Comparison of ENCODE assay signal across 27 mouse cellular contexts in genomic region chr12:92619120-92619519, GRCm38 (mm10).
DNase-seq lines count a peak whose midpoint lies in the region; ATAC-seq and TF ChIP-seq lines count a peak whose summit lies in the region.
"Had no signal": no experiment of that assay in that cellular context is flagged by ENCODE, and none has a peak within 500 bp of the region (broad histone marks: within the 10 kb centered on the region; RNA-seq: fewer than 3 reads in every experiment).

No protein-coding gene starts in this region.

- H3K4me1 ChIP-seq in midbrain, embryonic 11.5 days (ENCODE audit: control insufficient read depth, insufficient read depth, low read length): 0 out of 2 replicates have a peak, but pooled peaks cover 2% of the 10 kb centered on the region
- H3K4me1 ChIP-seq in midbrain, embryonic 13.5 days (replicated peaks): 0 out of 2 replicates have a peak, but pooled peaks cover 3% of the 10 kb centered on the region
- no peaks in the 10 kb centered on the region for H3K4me1 ChIP-seq in MEL (ENCODE audit: control insufficient read depth in 1 of 2, insufficient read depth in 2 of 2, low read length in 2 of 2)
- H3K4me1 ChIP-seq: embryonic facial prominence, embryonic 13.5 days; forebrain, embryonic 15.5 days; kidney, embryonic 15.5 days; limb, embryonic 10.5 days; limb, embryonic 15.5 days; liver, embryonic 13.5 days; midbrain, embryonic 15.5 days; neural tube, embryonic 15.5 days had no signal

- no peak for TF ChIP-seq RAD21 in MEL (IDR thresholded peaks at IDR 0.05; ENCODE audit: low read depth, low read length)

- H3K9me3 ChIP-seq in midbrain, embryonic 11.5 days (ENCODE audit: control insufficient read depth, low read length): no peaks in the 10 kb centered on the region
- no peaks in the 10 kb centered on the region for H3K9me3 ChIP-seq in midbrain, embryonic 13.5 days
- H3K9me3 ChIP-seq in MEL (replicated peaks; ENCODE audit: insufficient read depth, low read length): no peaks in the 10 kb centered on the region
- H3K9me3 ChIP-seq: embryonic facial prominence, embryonic 13.5 days; forebrain, embryonic 10.5 days; forebrain, embryonic 15.5 days; kidney, embryonic 15.5 days; limb, embryonic 10.5 days; limb, embryonic 15.5 days; liver, embryonic 13.5 days; midbrain, embryonic 15.5 days; neural tube, embryonic 15.5 days had no signal

- no peaks in the 10 kb centered on the region for H3K36me3 ChIP-seq in midbrain, embryonic 11.5 days (ENCODE audit: control insufficient read depth, insufficient read depth, low read length)
- H3K36me3 ChIP-seq in midbrain, embryonic 13.5 days: no peaks in the 10 kb centered on the region
- H3K36me3 ChIP-seq in MEL (ENCODE audit: control insufficient read depth in 1 of 2, insufficient read depth in 2 of 2, low read length in 2 of 2): no peaks in the 10 kb centered on the region
- H3K36me3 ChIP-seq: embryonic facial prominence, embryonic 13.5 days; forebrain, embryonic 10.5 days; forebrain, embryonic 15.5 days; hindbrain, embryonic 10.5 days; kidney, embryonic 15.5 days; limb, embryonic 10.5 days; limb, embryonic 15.5 days; liver, embryonic 13.5 days; midbrain, embryonic 15.5 days; neural tube, embryonic 15.5 days had no signal

- TF ChIP-seq EP300 in MEL (IDR thresholded peaks at IDR 0.05; ENCODE audit: low read depth in 1 of 2, low read length in 2 of 2): no peak

- no peak overlapping the region for H3K27ac ChIP-seq in midbrain, embryonic 11.5 days (ENCODE audit: low read depth, low read length)
- no peak overlapping the region for H3K27ac ChIP-seq in midbrain, embryonic 13.5 days
- H3K27ac ChIP-seq in MEL (ENCODE audit: control insufficient read depth, low read depth, low read length): no peak overlapping the region
- H3K27ac ChIP-seq: embryonic facial prominence, embryonic 13.5 days; forebrain, embryonic 10.5 days; forebrain, embryonic 15.5 days; gastrocnemius, adult 2 months; hindbrain, embryonic 10.5 days; kidney, embryonic 15.5 days; limb, embryonic 10.5 days; limb, embryonic 15.5 days; liver, embryonic 13.5 days; midbrain, embryonic 15.5 days; neural tube, embryonic 15.5 days had no signal

- TF ChIP-seq CTCF in MEL (IDR thresholded peaks at IDR 0.05 in 2 of 3, conservative IDR thresholded peaks at IDR 0.05 in 1 of 3; ENCODE audit: control insufficient read depth in 1 of 3, insufficient read depth in 1 of 3, low read depth in 2 of 3, low read length in 3 of 3, poor library complexity in 1 of 3, severe bottlenecking in 1 of 3): no peak

- no peaks in the 10 kb centered on the region for H3K27me3 ChIP-seq in midbrain, embryonic 11.5 days (ENCODE audit: control insufficient read depth, insufficient read depth, low read length)
- no peaks in the 10 kb centered on the region for H3K27me3 ChIP-seq in midbrain, embryonic 13.5 days
- H3K27me3 ChIP-seq in MEL (ENCODE audit: control insufficient read depth in 1 of 2, insufficient read depth in 2 of 2, low read length in 2 of 2): no peaks in the 10 kb centered on the region
- H3K27me3 ChIP-seq: embryonic facial prominence, embryonic 13.5 days; forebrain, embryonic 15.5 days; kidney, embryonic 15.5 days; limb, embryonic 15.5 days; liver, embryonic 13.5 days; midbrain, embryonic 15.5 days; neural tube, embryonic 15.5 days had no signal

- H3K4me3 ChIP-seq in midbrain, embryonic 11.5 days (ENCODE audit: low read depth, low read length): no peak overlapping the region
- H3K4me3 ChIP-seq in midbrain, embryonic 13.5 days (replicated peaks): no peak overlapping the region
- H3K4me3 ChIP-seq in MEL (ENCODE audit: control insufficient read depth in 1 of 2, insufficient read depth in 1 of 2, low read depth in 2 of 2, low read length in 2 of 2): no peak overlapping the region
- H3K4me3 ChIP-seq: embryonic facial prominence, embryonic 13.5 days; forebrain, embryonic 10.5 days; forebrain, embryonic 15.5 days; gastrocnemius, adult 2 months; hindbrain, embryonic 10.5 days; kidney, embryonic 15.5 days; limb, embryonic 10.5 days; limb, embryonic 15.5 days; liver, embryonic 13.5 days; midbrain, embryonic 15.5 days; neural tube, embryonic 15.5 days had no signal

- no peak overlapping the region for H3K9ac ChIP-seq in midbrain, embryonic 11.5 days (ENCODE audit: low read length)
- no peak overlapping the region for H3K9ac ChIP-seq in midbrain, embryonic 13.5 days (replicated peaks)
- no peak overlapping the region for H3K9ac ChIP-seq in MEL (ENCODE audit: control insufficient read depth, low read depth, low read length, poor library complexity, severe bottlenecking)
- H3K9ac ChIP-seq: embryonic facial prominence, embryonic 13.5 days; forebrain, embryonic 15.5 days; kidney, embryonic 15.5 days; limb, embryonic 15.5 days; liver, embryonic 13.5 days; midbrain, embryonic 15.5 days; neural tube, embryonic 15.5 days had no signal

- intact Hi-C loops in left cerebral cortex, postnatal 10 days (cut with DNase I): no loop called here

- DNase-seq in midbrain, embryonic 11.5 days (ENCODE audit: low spot score, missing footprints): peak; percentile 41
- peak; percentile 6 for DNase-seq in MEL (ENCODE audit: low read depth, low spot score)
- peak; percentile 3 for DNase-seq in lung, postnatal 25 days (ENCODE audit: low spot score)
- no peak for DNase-seq in left cerebral cortex, postnatal 10 days (ENCODE audit: extremely low spot score in 1 of 2, low spot score in 2 of 2)
- DNase-seq in layer of hippocampus, postnatal 14 days (ENCODE audit: low spot score in 2 of 2): no peak
- DNase-seq: adrenal gland, adult 8-10 months; cerebellum, adult 11 months; gastrocnemius, adult 2 months; gastrocnemius, postnatal 36 days; heart, adult 18-20 months; kidney, adult 18-20 months; kidney, postnatal 4 days; layer of hippocampus, postnatal 36 days; liver, embryonic 13.5 days; right cerebral cortex, postnatal 14 days had no signal

- no peak for TF ChIP-seq POLR2A in MEL (IDR thresholded peaks at IDR 0.05; ENCODE audit: control insufficient read depth in 1 of 2, insufficient read depth in 1 of 2, low read depth in 1 of 2, low read length in 2 of 2, poor library complexity in 1 of 2)

- H3K4me2 ChIP-seq in midbrain, embryonic 11.5 days: no peak overlapping the region
- no peak overlapping the region for H3K4me2 ChIP-seq in midbrain, embryonic 13.5 days (replicated peaks)
- H3K4me2 ChIP-seq: embryonic facial prominence, embryonic 13.5 days; forebrain, embryonic 15.5 days; heart, embryonic 11.5 days; kidney, embryonic 15.5 days; limb, embryonic 15.5 days; liver, embryonic 13.5 days; midbrain, embryonic 15.5 days; neural tube, embryonic 15.5 days had no signal

- no peaks in the 10 kb centered on the region for H3K79me2 ChIP-seq in MEL (ENCODE audit: control insufficient read depth, insufficient read depth, low read length, poor library complexity)

- no peak for ATAC-seq in midbrain, embryonic 11.5 days (ENCODE audit: low FRiP score)
- no peak for ATAC-seq in midbrain, embryonic 13.5 days
- ATAC-seq: hindbrain, embryonic 16.5 days; midbrain, embryonic 15.5 days had no signal

TF ChIP-seq in MEL, 35 proteins besides CTCF, POLR2A, EP300 and RAD21:
- TF ChIP-seq NRF1 (IDR thresholded peaks at IDR 0.05; ENCODE audit: insufficient read depth, low read depth, low read length, poor library complexity, severe bottlenecking) (no peak), JUND (IDR thresholded peaks at IDR 0.05; ENCODE audit: low read depth, low read length) (no peak), TAL1 (IDR thresholded peaks at IDR 0.05; ENCODE audit: low read length) (no peak), POLR2AphosphoS5 (IDR thresholded peaks at IDR 0.05; ENCODE audit: borderline replicate concordance, low read depth, low read length) (no peak), BHLHE40 (IDR thresholded peaks at IDR 0.05; ENCODE audit: borderline replicate concordance, low read depth, low read length) (no peak), GATA1 (IDR thresholded peaks at IDR 0.05; ENCODE audit: low read depth, low read length) (no peak), GABPA (IDR thresholded peaks at IDR 0.05; ENCODE audit: low read depth, low read length) (no peak), MAX (IDR thresholded peaks at IDR 0.05; ENCODE audit: low read length) (no peak), ZC3H11A (IDR thresholded peaks at IDR 0.05; ENCODE audit: low read depth, low read length) (no peak), CHD2 (IDR thresholded peaks at IDR 0.05; ENCODE audit: low read length) (no peak), KAT2A (conservative IDR thresholded peaks at IDR 0.05; ENCODE audit: low read depth, low read length) (no peak), MXI1 (IDR thresholded peaks at IDR 0.05; ENCODE audit: low read depth, low read length) (no peak)

Comparison
In these comparisons a context has a peak if more than half of its experiments do, and no peak if none do; other contexts are left out.
1. DNase-seq: peak in midbrain, embryonic 11.5 days (single experiment), MEL (single experiment) and lung, postnatal 25 days (single experiment); none in left cerebral cortex, postnatal 10 days (0 of 2) and layer of hippocampus, postnatal 14 days (0 of 2).